ENCODE assay signal across 26 mouse cellular contexts in genomic region chr11:86718369-86718768, GRCm38 (mm10). TPM values are rescaled to one million over a fixed set of nuclear protein-coding genes. Genes with fewer than 3 reads are reported as not detected.
DNase-seq lines count a peak whose midpoint lies in the region; ATAC-seq and TF ChIP-seq lines count a peak whose summit lies in the region.
"Had no signal": no experiment of that assay in that cellular context is flagged by ENCODE, and none has a peak within 500 bp of the region (broad histone marks: within the 10 kb centered on the region; RNA-seq: fewer than 3 reads in every experiment).

No protein-coding gene starts in this region.

- TF ChIP-seq CTCF in gastrocnemius, adult 2 months (IDR thresholded peaks at IDR 0.05) = no peak
- no peak for TF ChIP-seq CTCF in liver, postnatal 0 days (IDR thresholded peaks at IDR 0.05; ENCODE audit: low read depth)
- no peak for TF ChIP-seq CTCF in CH12.LX (conservative IDR thresholded peaks at IDR 0.05 in 1 of 2, IDR thresholded peaks at IDR 0.05 in 1 of 2; ENCODE audit: low read depth in 2 of 2, low read length in 2 of 2)
- TF ChIP-seq CTCF in bone marrow macrophage, adult 2 months (IDR thresholded peaks at IDR 0.05; ENCODE audit: low read depth, low read length) = no peak

- H3K27me3 ChIP-seq in liver, postnatal 0 days (ENCODE audit: insufficient read depth, low read length) = no peaks in the 10 kb centered on the region
- H3K27me3 ChIP-seq in liver, embryonic 12.5 days (replicated peaks) = no peaks in the 10 kb centered on the region
- H3K27me3 ChIP-seq in CH12.LX (replicated peaks) = no peaks in the 10 kb centered on the region
- no peaks in the 10 kb centered on the region for H3K27me3 ChIP-seq in intestine, embryonic 16.5 days (replicated peaks; ENCODE audit: control insufficient read depth, insufficient read depth, low read length)
- H3K27me3 ChIP-seq: embryonic facial prominence, embryonic 13.5 days; embryonic facial prominence, embryonic 15.5 days; forebrain, embryonic 12.5 days; Patski had no signal

- intact Hi-C loops in gastrocnemius, adult 2 months (cut with DNase I) = no loop called here

- no peak overlapping the region for H3K9ac ChIP-seq in liver, postnatal 0 days (replicated peaks)
- no peak overlapping the region for H3K9ac ChIP-seq in liver, embryonic 12.5 days
- peak overlapping the region; percentile 80 for H3K9ac ChIP-seq in CH12.LX (ENCODE audit: insufficient read depth, low read depth)
- no peak overlapping the region for H3K9ac ChIP-seq in intestine, embryonic 16.5 days (ENCODE audit: low read depth, low read length)
- H3K9ac ChIP-seq: embryonic facial prominence, embryonic 13.5 days; embryonic facial prominence, embryonic 15.5 days; forebrain, embryonic 12.5 days; forebrain, postnatal 0 days had no signal

- TF ChIP-seq EP300 in liver, postnatal 0 days (IDR thresholded peaks at IDR 0.05; ENCODE audit: low read depth) = no peak
- no peak for TF ChIP-seq EP300 in CH12.LX (IDR thresholded peaks at IDR 0.05; ENCODE audit: low read length)

- no peak for ATAC-seq in liver, postnatal 0 days
- ATAC-seq in liver, embryonic 12.5 days = no peak
- no peak for ATAC-seq in intestine, embryonic 16.5 days
- ATAC-seq: CD4-positive, CD25-positive, alpha-beta regulatory T cell, adult 4 months; forebrain, embryonic 14.5 days; forebrain, postnatal 0 days; Patski had no signal

- no peaks in the 10 kb centered on the region for H3K9me3 ChIP-seq in liver, postnatal 0 days (ENCODE audit: low read length)
- H3K9me3 ChIP-seq in liver, embryonic 12.5 days (replicated peaks) = no peaks in the 10 kb centered on the region
- H3K9me3 ChIP-seq in CH12.LX (replicated peaks; ENCODE audit: low read length) = no peaks in the 10 kb centered on the region
- no peaks in the 10 kb centered on the region for H3K9me3 ChIP-seq in intestine, embryonic 16.5 days (ENCODE audit: control insufficient read depth, low read length)
- H3K9me3 ChIP-seq: embryonic facial prominence, embryonic 13.5 days; embryonic facial prominence, embryonic 15.5 days; forebrain, embryonic 10.5 days; forebrain, embryonic 12.5 days had no signal

- H3K4me2 ChIP-seq in liver, postnatal 0 days (ENCODE audit: low read depth, low read length) = no peak overlapping the region
- no peak overlapping the region for H3K4me2 ChIP-seq in liver, embryonic 12.5 days
- H3K4me2 ChIP-seq in CH12.LX (ENCODE audit: insufficient read depth, low read depth, poor library complexity, severe bottlenecking) = peak overlapping the region; percentile 79; the same call in 1 of the 2 replicates
- H3K4me2 ChIP-seq in intestine, embryonic 16.5 days (ENCODE audit: low read depth, low read length) = no peak overlapping the region
- H3K4me2 ChIP-seq: embryonic facial prominence, embryonic 13.5 days; embryonic facial prominence, embryonic 15.5 days; forebrain, embryonic 12.5 days had no signal

- in situ Hi-C loops in CH12.LX (cut with MboI; ENCODE audit: low pct_ligation_motif_present, low pct_unique_long_range_greater_than_20kb, low sequenced_read_pairs) = no loop called here

- H3K27ac ChIP-seq in gastrocnemius, adult 2 months = peak overlapping the region; percentile 54
- H3K27ac ChIP-seq in liver, postnatal 0 days (ENCODE audit: low read depth) = peak overlapping the region; percentile 70
- no peak overlapping the region for H3K27ac ChIP-seq in liver, embryonic 12.5 days
- H3K27ac ChIP-seq in CH12.LX (ENCODE audit: insufficient read depth, low read depth) = no peak overlapping the region; the same call in 1 of the 2 replicates
- peak overlapping the region; percentile 95 for H3K27ac ChIP-seq in bone marrow macrophage, adult 2 months (ENCODE audit: insufficient read depth, low read depth, low read length)
- no peak overlapping the region for H3K27ac ChIP-seq in intestine, embryonic 16.5 days (ENCODE audit: low read length)
- H3K27ac ChIP-seq: embryonic facial prominence, embryonic 13.5 days; embryonic facial prominence, embryonic 15.5 days; forebrain, embryonic 10.5 days; forebrain, embryonic 12.5 days had no signal

- no peaks in the 10 kb centered on the region for H3K4me1 ChIP-seq in liver, postnatal 0 days (ENCODE audit: insufficient read depth)
- H3K4me1 ChIP-seq in liver, embryonic 12.5 days = no peaks in the 10 kb centered on the region
- peaks cover 6 to 85% of the 10 kb centered on the region in 2 experiments; a peak in 3 of 4 replicates for H3K4me1 ChIP-seq in CH12.LX (ENCODE audit: control insufficient read depth in 1 of 2, insufficient read depth in 2 of 2)
- H3K4me1 ChIP-seq in bone marrow macrophage, adult 2 months (ENCODE audit: control insufficient read depth, insufficient read depth, low read length) = peaks cover 53% of the 10 kb centered on the region
- no peaks in the 10 kb centered on the region for H3K4me1 ChIP-seq in intestine, embryonic 16.5 days (ENCODE audit: control insufficient read depth, insufficient read depth, low read length)
- H3K4me1 ChIP-seq: embryonic facial prominence, embryonic 13.5 days; embryonic facial prominence, embryonic 15.5 days; forebrain, embryonic 10.5 days; forebrain, embryonic 12.5 days had no signal

- peaks cover 28% of the 10 kb centered on the region for H3K79me2 ChIP-seq in CH12.LX (replicated peaks; ENCODE audit: control insufficient read depth, extremely low read depth, insufficient read depth, poor library complexity, severe bottlenecking)

- peaks cover 80% of the 10 kb centered on the region for H3K36me3 ChIP-seq in liver, postnatal 0 days (replicated peaks; ENCODE audit: insufficient read depth, low read length)
- peaks cover 89% of the 10 kb centered on the region for H3K36me3 ChIP-seq in liver, embryonic 12.5 days
- peaks cover 44 to 70% of the 10 kb centered on the region in 2 experiments for H3K36me3 ChIP-seq in CH12.LX (replicated peaks in 1 of 2; ENCODE audit: control insufficient read depth in 1 of 2, insufficient read depth in 1 of 2, low read length in 1 of 2)
- peaks cover 3% of the 10 kb centered on the region; the same call in 1 of the 2 replicates for H3K36me3 ChIP-seq in intestine, embryonic 16.5 days (ENCODE audit: control insufficient read depth, insufficient read depth, low read length)

- no peak overlapping the region for H3K4me3 ChIP-seq in gastrocnemius, adult 2 months
- H3K4me3 ChIP-seq in liver, postnatal 0 days (ENCODE audit: low read depth, low read length) = no peak overlapping the region
- no peak overlapping the region for H3K4me3 ChIP-seq in liver, embryonic 12.5 days
- H3K4me3 ChIP-seq in CH12.LX (replicated peaks in 1 of 3; ENCODE audit: low read depth in 2 of 3, low read length in 2 of 3, poor library complexity in 1 of 3) = no peak overlapping the region
- no peak overlapping the region for H3K4me3 ChIP-seq in bone marrow macrophage, adult 2 months (ENCODE audit: insufficient read depth, low read length)
- no peak overlapping the region for H3K4me3 ChIP-seq in intestine, embryonic 16.5 days (ENCODE audit: low read length)
- H3K4me3 ChIP-seq: embryonic facial prominence, embryonic 13.5 days; embryonic facial prominence, embryonic 15.5 days; erythroblast, embryonic 14.5 days; forebrain, embryonic 10.5 days; forebrain, embryonic 12.5 days had no signal

- no peak for DNase-seq in gastrocnemius, adult 2 months
- no peak for DNase-seq in gastrocnemius, postnatal 25 days
- DNase-seq in liver, postnatal 0 days = no peak
- no peak for DNase-seq in CH12.LX (ENCODE audit: extremely low read depth)
- DNase-seq in embryo, embryonic 10.5 days (ENCODE audit: low spot score) = no peak
- DNase-seq: adrenal gland, adult 2 months; adrenal gland, postnatal 10 days; adrenal gland, postnatal 25 days; cerebellum, adult 11-12 months; cerebellum, adult 2 months; cerebellum, adult 9-10 months; cerebellum, postnatal 10 days; cerebellum, postnatal 25 days; embryo, embryonic 11 days; forebrain, postnatal 0 days had no signal

- no peak for TF ChIP-seq RAD21 in CH12.LX (IDR thresholded peaks at IDR 0.05; ENCODE audit: low read depth, low read length)

- WGBS in liver, postnatal 0 days (ENCODE audit: insufficient replicate concordance) = 91% methylated on average over 3 of the region's 3 CpGs
- WGBS in liver, embryonic 12.5 days (ENCODE audit: insufficient replicate concordance) = 94% methylated on average over 3 of the region's 3 CpGs
- 79% methylated on average over 3 of the region's 3 CpGs for WGBS in intestine, embryonic 16.5 days

- TF ChIP-seq POLR2A in CH12.LX (IDR thresholded peaks at IDR 0.05; ENCODE audit: low read depth, low read length) = no peak
- TF ChIP-seq POLR2A in bone marrow macrophage, adult 2 months (IDR thresholded peaks at IDR 0.05; ENCODE audit: borderline replicate concordance, low read depth, low read length) = no peak

- dilution Hi-C loops in CH12.LX (cut with MboI; ENCODE audit: extremely low pct_ligation_motif_present, extremely low pct_unique_long_range_greater_than_20kb, low sequenced_read_pairs) = no loop called here

RNA-seq across cellular contexts. Expression of gene Ptrh2, which starts 34.6 kb away (rescaled TPM):
- total RNA-seq in gastrocnemius, adult 2 months (2021) = 1 to 10 TPM; 6.0 to 7.9 TPM
- 1 to 10 TPM; 5.1 to 5.3 TPM for total RNA-seq in gastrocnemius, postnatal 25 days (2021)
- polyA plus RNA-seq in liver, postnatal 0 days (2015; fragmentation: Nextera tagmentation; extraction: Ambion mirVana) = 12.7 and 13.3 TPM in 2 replicates
- polyA plus RNA-seq in liver, embryonic 12.5 days (2016; fragmentation: Nextera tagmentation; extraction: Ambion mirVana) = 26.1 and 26.8 TPM in 2 replicates
- 29.8 and 39.4 TPM in 2 replicates for total RNA-seq in CH12.LX (2012; rRNA removed)
- total RNA-seq in CH12.LX (2014; rRNA removed) = 34.7 and 40.9 TPM in 2 replicates
- polyA plus RNA-seq in CH12.LX (2012; ENCODE audit: insufficient read length, low read depth) = 48.2 and 54.5 TPM in 2 replicates
- 7.2 and 8.3 TPM in 2 replicates for polyA plus RNA-seq in bone marrow macrophage, adult 2 months (2012; ENCODE audit: insufficient read depth, insufficient read length, missing spikeins)
- 27.0 and 28.2 TPM in 2 replicates for polyA plus RNA-seq in intestine, embryonic 16.5 days (2015; fragmentation: Nextera tagmentation; extraction: Ambion mirVana)

RNA-seq across cellular contexts. Expression of gene Vmp1, which starts 34.7 kb away (rescaled TPM):
- total RNA-seq in gastrocnemius, adult 2 months (2021) = 100 to 1,000 TPM in 1 of 2 experiments, 10 to 100 TPM in 1; 84.0 to 115 TPM
- total RNA-seq in gastrocnemius, postnatal 25 days (2021) = 10 to 100 TPM; 83.0 to 89.8 TPM
- 110 and 125 TPM in 2 replicates for polyA plus RNA-seq in liver, postnatal 0 days (2015; fragmentation: Nextera tagmentation; extraction: Ambion mirVana)
- 102 and 110 TPM in 2 replicates for polyA plus RNA-seq in liver, embryonic 12.5 days (2016; fragmentation: Nextera tagmentation; extraction: Ambion mirVana)
- total RNA-seq in CH12.LX (2012; rRNA removed) (80.9 and 86.9 TPM in 2 replicates), CH12.LX (2014; rRNA removed) (209 and 231 TPM in 2 replicates)
- 166 and 167 TPM in 2 replicates for polyA plus RNA-seq in CH12.LX (2012; ENCODE audit: insufficient read length, low read depth)
- polyA plus RNA-seq in bone marrow macrophage, adult 2 months (2012; ENCODE audit: insufficient read depth, insufficient read length, missing spikeins) = 178 and 230 TPM in 2 replicates
- 220 and 272 TPM in 2 replicates for polyA plus RNA-seq in intestine, embryonic 16.5 days (2015; fragmentation: Nextera tagmentation; extraction: Ambion mirVana)

RNA-seq across cellular contexts. Expression of gene Cltc, which starts 39.0 kb away (rescaled TPM):
- total RNA-seq in gastrocnemius, adult 2 months (2021) = 100 to 1,000 TPM; 134 to 136 TPM
- 100 to 1,000 TPM; 111 to 112 TPM for total RNA-seq in gastrocnemius, postnatal 25 days (2021)
- polyA plus RNA-seq in liver, postnatal 0 days (2015; fragmentation: Nextera tagmentation; extraction: Ambion mirVana) = 34.1 and 42.4 TPM in 2 replicates
- 133 and 135 TPM in 2 replicates for polyA plus RNA-seq in liver, embryonic 12.5 days (2016; fragmentation: Nextera tagmentation; extraction: Ambion mirVana)
- total RNA-seq in CH12.LX (2012; rRNA removed) = 140 and 174 TPM in 2 replicates
- 284 and 303 TPM in 2 replicates for total RNA-seq in CH12.LX (2014; rRNA removed)
- polyA plus RNA-seq in CH12.LX (2012; ENCODE audit: insufficient read length, low read depth) = 219 and 256 TPM in 2 replicates
- polyA plus RNA-seq in bone marrow macrophage, adult 2 months (2012; ENCODE audit: insufficient read depth, insufficient read length, missing spikeins) = 356 and 389 TPM in 2 replicates
- 124 and 144 TPM in 2 replicates for polyA plus RNA-seq in intestine, embryonic 16.5 days (2015; fragmentation: Nextera tagmentation; extraction: Ambion mirVana)

Comparison
In these comparisons a context has a peak if more than half of its experiments do, and no peak if none do; other contexts are left out.
1. H3K27ac ChIP-seq: peak in gastrocnemius, adult 2 months (single experiment), liver, postnatal 0 days (single experiment) and bone marrow macrophage, adult 2 months (single experiment); none in liver, embryonic 12.5 days (single experiment), CH12.LX (single experiment) and intestine, embryonic 16.5 days (single experiment).